Mouse (Mus musculus): ENCODE measurements at regions not wholly inside any gene's neighbourhood (a gene's known extent, or its start where the extent isn't known, plus 50 kb on each side); places are given as distances from the start of the nearest gene placed in this dataset.

GRCm38 (mm10) chr13:72755036-72755435 is 126.4 kb downstream of the Irx2 start:
- no peaks in the 10 kb centered on the region for H3K4me1 ChIP-seq (ENCODE audit: control insufficient read depth in 1 of 2, insufficient read depth in 2 of 2)
- in situ Hi-C loops (cut with MboI; ENCODE audit: low pct_ligation_motif_present, low pct_unique_long_range_greater_than_20kb, low sequenced_read_pairs) (no loop called here), dilution Hi-C loops (cut with MboI; ENCODE audit: extremely low pct_ligation_motif_present, extremely low pct_unique_long_range_greater_than_20kb, low sequenced_read_pairs) (no loop called here)
- peaks cover 67% of the 10 kb centered on the region for H3K9me3 ChIP-seq (replicated peaks; ENCODE audit: low read length)
- DNase-seq (ENCODE audit: extremely low read depth), result no peak
- no peak for TF ChIP-seq E2F4 (IDR thresholded peaks at IDR 0.05; ENCODE audit: insufficient replicate concordance, low read depth, low read length)
- no peak for TF ChIP-seq NELFE (IDR thresholded peaks at IDR 0.05; ENCODE audit: low read depth, low read length)
- TF ChIP-seq USF1 (IDR thresholded peaks at IDR 0.05; ENCODE audit: low read depth, low read length), result no peak
- TF ChIP-seq ZKSCAN1 (IDR thresholded peaks at IDR 0.05; ENCODE audit: borderline replicate concordance, low read depth, low read length), result no peak
- TF ChIP-seq MXI1 (IDR thresholded peaks at IDR 0.05; ENCODE audit: low read depth, low read length), result no peak
- no peak for TF ChIP-seq MAX (IDR thresholded peaks at IDR 0.05; ENCODE audit: low read length)
- no peak for TF ChIP-seq POLR2A (IDR thresholded peaks at IDR 0.05; ENCODE audit: low read depth, low read length)
- TF ChIP-seq HCFC1 (IDR thresholded peaks at IDR 0.05; ENCODE audit: low read depth, low read length), result no peak
- no peak for TF ChIP-seq TBP (conservative IDR thresholded peaks at IDR 0.05; ENCODE audit: low read depth, low read length)
- TF ChIP-seq UBTF (IDR thresholded peaks at IDR 0.05; ENCODE audit: low read depth, low read length), result no peak
- no peak for TF ChIP-seq ZNF384 (IDR thresholded peaks at IDR 0.05; ENCODE audit: low read depth, low read length)
- H3K27ac ChIP-seq (ENCODE audit: insufficient read depth, low read depth), result no peak overlapping the region
- H3K9ac ChIP-seq (ENCODE audit: insufficient read depth, low read depth), result no peak overlapping the region
- no peaks in the 10 kb centered on the region for H3K79me2 ChIP-seq (replicated peaks; ENCODE audit: control insufficient read depth, extremely low read depth, insufficient read depth, poor library complexity, severe bottlenecking)
- H3K4me2 ChIP-seq (ENCODE audit: insufficient read depth, low read depth, poor library complexity, severe bottlenecking), result no peak overlapping the region
- no peaks in the 10 kb centered on the region for H3K36me3 ChIP-seq (replicated peaks in 1 of 2; ENCODE audit: control insufficient read depth in 1 of 2, insufficient read depth in 1 of 2, low read length in 1 of 2)
- no peak overlapping the region for H3K4me3 ChIP-seq (replicated peaks in 1 of 3; ENCODE audit: low read depth in 2 of 3, low read length in 2 of 3, poor library complexity in 1 of 3)
- H3K27me3 ChIP-seq (replicated peaks), result no peaks in the 10 kb centered on the region

- H3K79me2 ChIP-seq (replicated peaks; ENCODE audit: control insufficient read depth, extremely low read depth, insufficient read depth, poor library complexity, severe bottlenecking), result no peaks in the 10 kb centered on the region
- TF ChIP-seq NELFE (IDR thresholded peaks at IDR 0.05; ENCODE audit: low read depth, low read length) (no peak), MAX (IDR thresholded peaks at IDR 0.05; ENCODE audit: low read length) (no peak), CHD1 (IDR thresholded peaks at IDR 0.05; ENCODE audit: low read depth, low read length) (no peak), IRF4 (IDR thresholded peaks at IDR 0.05; ENCODE audit: low read depth, low read length) (no peak), ZMIZ1 (IDR thresholded peaks at IDR 0.05; ENCODE audit: low read depth, low read length) (no peak), RCOR1 (conservative IDR thresholded peaks at IDR 0.05; ENCODE audit: low read depth, low read length) (no peak), TCF12 (IDR thresholded peaks at IDR 0.05; ENCODE audit: low read depth, low read length) (no peak), MEF2A (IDR thresholded peaks at IDR 0.05; ENCODE audit: borderline replicate concordance, low read depth, low read length) (no peak), MXI1 (IDR thresholded peaks at IDR 0.05; ENCODE audit: low read depth, low read length) (no peak)
Observed at GRCm38 (mm10) chr13:72762481-72762880, 133.9 kb downstream of the Irx2 start.

More at GRCm38 (mm10) chr13:72762481-72762880, 133.9 kb downstream of the Irx2 start:
- Histone ChIP-seq H3K36me3 (replicated peaks in 1 of 2; ENCODE audit: control insufficient read depth in 1 of 2, insufficient read depth in 1 of 2, low read length in 1 of 2) (no peaks in the 10 kb centered on the region), H3K4me2 (ENCODE audit: insufficient read depth, low read depth, poor library complexity, severe bottlenecking) (no peak overlapping the region), H3K9ac (ENCODE audit: insufficient read depth, low read depth) (no peak overlapping the region), H3K27me3 (replicated peaks) (no peaks in the 10 kb centered on the region), H3K4me1 (ENCODE audit: control insufficient read depth in 1 of 2, insufficient read depth in 2 of 2) (no peaks in the 10 kb centered on the region), H3K27ac (ENCODE audit: insufficient read depth, low read depth) (no peak overlapping the region), H3K4me3 (replicated peaks in 1 of 3; ENCODE audit: low read depth in 2 of 3, low read length in 2 of 3, poor library complexity in 1 of 3) (no peak overlapping the region), H3K9me3 (replicated peaks; ENCODE audit: low read length) (peaks cover 82% of the 10 kb centered on the region)
- DNase-seq (ENCODE audit: extremely low read depth), result no peak
- dilution Hi-C loops (cut with MboI; ENCODE audit: extremely low pct_ligation_motif_present, extremely low pct_unique_long_range_greater_than_20kb, low sequenced_read_pairs) (no loop called here), in situ Hi-C loops (cut with MboI; ENCODE audit: low pct_ligation_motif_present, low pct_unique_long_range_greater_than_20kb, low sequenced_read_pairs) (no loop called here)

Data from CH12.LX (cell line).